Mouse (Mus musculus) testis, adult 2 months (tissue): ENCODE results near the gene Tnfaip8l2.

ENCODE experiments used
- CTCF ChIP-seq: fragments of 200-500 bp; IDR thresholded peaks from 2 replicates; pipeline ENCODE4 v1.5.1; 2012; ENCODE audit warnings: low read depth, mild to moderate bottlenecking, inconsistent platforms, low read length, moderate library complexity; ENCODE audit not compliant: control insufficient read depth, insufficient read depth, insufficient replicate concordance
- POLR2A ChIP-seq: fragments of 200-500 bp; IDR thresholded peaks from 2 replicates; pipeline ENCODE4 v1.6.1; 2012; ENCODE audit warnings: low read depth, mild to moderate bottlenecking, inconsistent platforms, low read length, moderate library complexity; ENCODE audit not compliant: control insufficient read depth

DNA sequence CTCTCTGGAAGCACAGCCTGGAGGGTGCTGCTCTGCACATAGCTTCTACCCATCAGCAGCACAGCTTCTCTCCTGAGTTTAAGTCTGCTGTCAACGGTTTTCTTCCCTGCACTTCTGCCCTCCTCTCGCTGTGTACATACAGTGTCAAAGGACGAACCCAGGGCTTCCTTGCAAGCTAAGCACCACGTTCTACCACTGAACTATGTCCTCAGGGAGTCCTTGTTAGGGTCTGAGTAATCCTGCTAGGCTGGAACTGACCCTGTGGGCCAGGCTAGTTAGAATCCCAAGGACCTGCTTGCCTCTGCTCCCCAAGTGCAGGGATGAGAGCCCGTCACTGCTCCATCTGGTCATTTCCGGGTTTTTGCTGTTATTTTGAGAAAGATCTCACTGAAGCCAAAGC is 44.7 kb upstream of the Tnfaip8l2 start:
- TF ChIP-seq POLR2A = no peak
- TF ChIP-seq CTCF = no peak
